Mouse (Mus musculus): ENCODE data around the gene Arhgdia.

DNA sequence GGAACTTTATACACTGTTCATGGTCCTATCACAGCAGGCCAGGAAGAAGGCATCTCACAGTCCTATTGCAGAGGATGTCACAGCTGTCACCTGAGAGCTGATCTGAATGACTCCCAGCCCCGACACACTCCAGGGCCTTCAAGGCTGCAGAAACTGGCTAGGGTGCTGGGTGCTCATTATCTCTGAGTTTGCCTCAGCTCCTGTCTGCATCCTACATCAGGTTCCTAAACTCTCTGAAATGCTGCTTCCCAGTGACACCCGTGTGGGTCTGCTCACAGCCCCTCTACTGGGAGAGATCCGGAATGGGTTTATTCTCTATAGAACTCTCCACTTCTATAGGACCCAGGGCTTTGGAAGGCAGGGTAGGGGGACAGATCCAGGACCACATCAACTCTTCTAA is 33.2 kb downstream of the Arhgdia start:
- no peak for TF ChIP-seq CTCF (IDR thresholded peaks at IDR 0.05; ENCODE audit: borderline replicate concordance, insufficient read depth, low read length)
- TF ChIP-seq POLR2A (IDR thresholded peaks at IDR 0.05; ENCODE audit: low read depth, low read length): no peak

Data from embryonic fibroblast, embryonic 13.5 days (primary cell).